Mouse (Mus musculus) ES-Bruce4 (cell line): ENCODE measurements around the gene Arhgap40.

Experiments used
- CTCF ChIP-seq: IDR thresholded peaks from one replicate; pipeline ENCODE4 v1.8.1; 2011; ENCODE audit warnings: low read depth, low read length
- EP300 ChIP-seq: IDR thresholded peaks from 2 replicates; pipeline ENCODE4 v1.6.1; 2011; ENCODE audit warnings: low read depth, low read length; ENCODE audit not compliant: insufficient read depth
- POLR2A ChIP-seq: IDR thresholded peaks from one replicate; pipeline ENCODE4 v1.8.1; 2011; ENCODE audit warnings: low read length; ENCODE audit not compliant: insufficient read depth

DNA sequence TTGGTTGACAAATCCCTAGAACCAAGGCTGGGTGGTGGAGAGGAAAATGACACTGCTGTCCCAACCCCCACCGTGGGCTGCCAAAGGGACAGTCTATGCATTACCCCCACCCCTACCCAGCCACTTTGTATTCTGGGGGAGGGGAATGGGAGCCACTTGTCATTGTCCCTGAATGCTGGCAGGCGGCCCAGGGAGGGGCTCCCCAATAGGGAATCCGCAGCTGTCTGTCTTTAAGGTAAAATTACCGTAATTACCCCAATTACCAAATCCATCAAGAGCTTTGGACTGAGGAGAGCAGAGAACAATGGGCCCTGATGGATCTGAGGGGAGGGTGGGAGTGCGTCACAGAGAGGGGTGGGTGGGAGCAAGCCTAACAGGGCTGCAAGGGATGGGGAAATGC, 44.2 kb downstream of the Arhgap40 start:
- TF ChIP-seq POLR2A: no peak
- TF ChIP-seq EP300: no peak
- TF ChIP-seq CTCF: no peak
